23 mouse cellular contexts compared by ENCODE assay signal in the genomic region with DNA sequence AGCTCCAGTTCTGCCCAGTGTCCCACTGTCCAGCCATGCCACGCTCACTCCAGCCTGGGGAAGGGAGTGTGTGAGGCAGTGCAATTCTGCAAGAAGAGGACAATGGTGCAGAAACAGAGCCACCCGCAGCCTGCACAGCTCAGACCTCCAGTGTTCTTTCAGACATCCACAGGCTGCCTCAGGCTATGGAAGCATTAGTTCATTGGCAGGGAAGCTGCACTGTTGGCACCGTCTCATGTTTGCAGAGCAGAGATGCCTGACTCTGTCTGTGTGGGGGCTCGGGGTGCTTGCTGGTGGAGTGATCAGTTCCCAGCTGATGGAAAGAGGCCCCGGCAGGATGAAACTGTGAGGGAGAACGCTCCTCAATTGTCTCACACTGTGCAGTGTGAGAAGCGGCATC. TPM values are rescaled to one million over a fixed set of nuclear protein-coding genes. Genes with fewer than 3 reads are reported as not detected.
DNase-seq lines count a peak whose midpoint lies in the region; ATAC-seq and TF ChIP-seq lines count a peak whose summit lies in the region.
"Had no signal": no experiment of that assay in that cellular context is flagged by ENCODE, and none has a peak within 500 bp of the region (broad histone marks: within the 10 kb centered on the region; RNA-seq: fewer than 3 reads in every experiment).

No protein-coding gene starts in this region.

- H3K4me2 ChIP-seq in forebrain, embryonic 14.5 days (ENCODE audit: low read length), result no peak overlapping the region
- no peak overlapping the region for H3K4me2 ChIP-seq in forebrain, embryonic 12.5 days
- H3K4me2 ChIP-seq in neural tube, embryonic 15.5 days, result no peak overlapping the region
- H3K4me2 ChIP-seq: heart, embryonic 12.5 days; liver, embryonic 15.5 days had no signal

- H3K27me3 ChIP-seq in forebrain, embryonic 14.5 days (replicated peaks; ENCODE audit: control insufficient read depth, insufficient read depth, low read length), result peaks cover 16% of the 10 kb centered on the region
- H3K27me3 ChIP-seq in forebrain, embryonic 12.5 days, result peaks cover 61% of the 10 kb centered on the region
- H3K27me3 ChIP-seq in neural tube, embryonic 15.5 days (replicated peaks), result peaks cover 13% of the 10 kb centered on the region

- ATAC-seq in forebrain, embryonic 14.5 days, result no peak
- ATAC-seq in forebrain, embryonic 12.5 days (ENCODE audit: low FRiP score), result no peak
- peak; percentile 53 for ATAC-seq in neural tube, embryonic 15.5 days (ENCODE audit: low FRiP score)
- ATAC-seq: inflammation-experienced regulatory T-cells, adult 6 months had no signal

- TF ChIP-seq CTCF in layer of hippocampus, adult 2 months (conservative IDR thresholded peaks at IDR 0.05), result no peak

- peak; percentile 53 for DNase-seq in forebrain, embryonic 14.5 days (ENCODE audit: low spot score)
- DNase-seq in layer of hippocampus, adult 2 months (ENCODE audit: low spot score in 2 of 2), result peak; percentile 24 to 30
- no peak for DNase-seq in layer of hippocampus, adult 8-10 months (ENCODE audit: low spot score in 2 of 2)
- peak; percentile 45 for DNase-seq in retina, postnatal 1 day
- DNase-seq in retina, embryonic 14.5 days (ENCODE audit: low spot score), result no peak
- DNase-seq in ovary, postnatal 10 days (ENCODE audit: low spot score), result no peak
- DNase-seq: embryo, embryonic 11 days; heart, postnatal 14 days; kidney, adult 2 months; kidney, postnatal 10 days; right cerebral cortex, postnatal 25 days; thymus, postnatal 36 days had no signal

- no peak overlapping the region for H3K27ac ChIP-seq in forebrain, embryonic 14.5 days (ENCODE audit: low read depth, low read length)
- H3K27ac ChIP-seq in forebrain, embryonic 12.5 days, result no peak overlapping the region
- no peak overlapping the region for H3K27ac ChIP-seq in layer of hippocampus, adult 2 months
- peak overlapping the region; percentile 56 for H3K27ac ChIP-seq in neural tube, embryonic 15.5 days (replicated peaks)
- H3K27ac ChIP-seq: liver, embryonic 15.5 days; macrophage had no signal

- H3K4me1 ChIP-seq in forebrain, embryonic 14.5 days (ENCODE audit: control insufficient read depth, insufficient read depth, low read length), result no peaks in the 10 kb centered on the region
- peaks cover 22% of the 10 kb centered on the region for H3K4me1 ChIP-seq in forebrain, embryonic 12.5 days
- H3K4me1 ChIP-seq in neural tube, embryonic 15.5 days, result peaks cover 24% of the 10 kb centered on the region

- no peak overlapping the region for H3K4me3 ChIP-seq in forebrain, embryonic 14.5 days (ENCODE audit: low read depth, low read length)
- no peak overlapping the region for H3K4me3 ChIP-seq in forebrain, embryonic 12.5 days (replicated peaks)
- no peak overlapping the region for H3K4me3 ChIP-seq in layer of hippocampus, adult 2 months
- H3K4me3 ChIP-seq in neural tube, embryonic 15.5 days (replicated peaks), result no peak overlapping the region
- H3K4me3 ChIP-seq: heart, embryonic 12.5 days; liver, embryonic 15.5 days had no signal

- H3K9me3 ChIP-seq in forebrain, embryonic 14.5 days (replicated peaks; ENCODE audit: control insufficient read depth, low read length), result no peaks in the 10 kb centered on the region
- no peaks in the 10 kb centered on the region for H3K9me3 ChIP-seq in forebrain, embryonic 12.5 days
- H3K9me3 ChIP-seq in neural tube, embryonic 15.5 days (replicated peaks), result no peaks in the 10 kb centered on the region
- H3K9me3 ChIP-seq: heart, embryonic 12.5 days; liver, embryonic 15.5 days had no signal

- H3K9ac ChIP-seq in forebrain, embryonic 14.5 days (ENCODE audit: low read length), result no peak overlapping the region
- no peak overlapping the region for H3K9ac ChIP-seq in forebrain, embryonic 12.5 days
- H3K9ac ChIP-seq in neural tube, embryonic 15.5 days (replicated peaks), result no peak overlapping the region
- H3K9ac ChIP-seq: heart, embryonic 12.5 days; liver, embryonic 15.5 days had no signal

- 54% methylated on average over 7 of the region's 7 CpGs for WGBS in forebrain, embryonic 14.5 days
- WGBS in forebrain, embryonic 12.5 days, result 54% methylated on average over 7 of the region's 7 CpGs
- WGBS in neural tube, embryonic 15.5 days, result 46% methylated on average over 7 of the region's 7 CpGs

- H3K36me3 ChIP-seq in forebrain, embryonic 14.5 days (ENCODE audit: control insufficient read depth, insufficient read depth, low read length), result no peaks in the 10 kb centered on the region
- no peaks in the 10 kb centered on the region for H3K36me3 ChIP-seq in forebrain, embryonic 12.5 days (replicated peaks)
- no peaks in the 10 kb centered on the region for H3K36me3 ChIP-seq in neural tube, embryonic 15.5 days
- H3K36me3 ChIP-seq: heart, embryonic 12.5 days; liver, embryonic 15.5 days had no signal

RNA-seq across cellular contexts. Expression of a gene that starts 4.0 kb away (rescaled TPM):
- 2.6 and 3.3 TPM in 2 replicates for polyA plus RNA-seq in forebrain, embryonic 14.5 days (2014; fragmentation: Nextera tagmentation; extraction: Ambion mirVana)
- 0.61 and 0.67 TPM in 2 replicates for polyA plus RNA-seq in forebrain, embryonic 12.5 days (2016; fragmentation: Nextera tagmentation; extraction: Ambion mirVana)
- 1 to 10 TPM; 7.4 to 8.7 TPM for total RNA-seq in layer of hippocampus, adult 2 months (2021)
- total RNA-seq in layer of hippocampus, adult 8-10 months (2022), result 1 to 10 TPM; 5.9 to 8.0 (median 7.5) TPM
- 7.3 and 10.2 TPM in 2 replicates for polyA plus RNA-seq in neural tube, embryonic 15.5 days (2015; fragmentation: Nextera tagmentation; extraction: Ambion mirVana)
- total RNA-seq: adrenal gland, adult 18-20 months; gastrocnemius, adult 8-10 months; granulocyte monocyte progenitor cell, adult 5-6 weeks; heart, postnatal 14 days had no signal
- polyA plus RNA-seq: C2C12; heart, embryonic 12.5 days; inflammation-experienced regulatory T-cells, adult 6 months; kidney, adult 2 months; lung, embryonic 16.5 days had no signal

Comparison
In these comparisons a context has a peak if more than half of its experiments do, and no peak if none do; other contexts are left out.
1. DNase-seq: peak in forebrain, embryonic 14.5 days (single experiment), layer of hippocampus, adult 2 months (2 of 2) and retina, postnatal 1 day (single experiment); none in layer of hippocampus, adult 8-10 months (0 of 2), retina, embryonic 14.5 days (single experiment) and ovary, postnatal 10 days (single experiment).